Mouse (Mus musculus): ENCODE results near the gene Gon7. TPM values are rescaled to one million over a fixed set of nuclear protein-coding genes. Genes with fewer than 3 reads are reported as not detected.

Gene Gon7
- polyA plus RNA-seq, 1 experiment from 2014 or later = 13.0 TPM

DNA sequence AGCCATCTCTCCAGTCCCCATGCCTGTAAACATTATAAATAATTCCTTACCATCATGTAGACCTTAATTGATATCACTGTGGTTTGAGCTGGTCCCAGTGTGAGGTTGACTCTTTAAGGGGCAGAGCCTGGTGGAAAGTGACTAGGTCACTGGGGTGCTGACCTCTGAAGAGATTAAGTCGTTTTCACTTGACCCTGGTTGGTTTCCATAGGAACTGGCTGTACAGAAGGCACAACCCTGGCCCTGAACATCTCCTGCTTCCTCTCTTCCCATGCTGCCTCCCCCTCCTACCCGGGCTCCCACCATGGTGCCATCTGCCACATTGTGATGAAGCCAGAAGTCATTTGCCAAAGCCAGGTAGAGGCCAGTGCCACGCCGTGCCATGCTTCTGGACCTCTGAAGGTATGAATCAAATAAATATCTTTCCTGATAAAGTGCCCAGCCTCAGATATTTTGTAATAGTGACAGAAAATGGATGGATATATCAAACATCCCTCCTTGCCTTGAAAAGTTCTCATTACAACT lies 46.7 kb downstream of the Gon7 start:
- Histone ChIP-seq H3K36me3 (replicated peaks; ENCODE audit: insufficient read depth, low read length) (no peaks in the 10 kb centered on the region), H3K4me2 (ENCODE audit: low read depth, low read length) (no peak overlapping the region), H3K27ac (ENCODE audit: low read depth) (no peak overlapping the region), H3K4me3 (ENCODE audit: low read depth, low read length) (no peak overlapping the region), H3K9ac (replicated peaks) (no peak overlapping the region), H3K9me3 (ENCODE audit: low read length) (no peaks in the 10 kb centered on the region), H3K27me3 (ENCODE audit: insufficient read depth, low read length) (no peaks in the 10 kb centered on the region), H3K4me1 (ENCODE audit: insufficient read depth) (peaks cover 9% of the 10 kb centered on the region; the same call in 1 of the 2 replicates)
- DNase-seq = no peak
- ATAC-seq = no peak
- 63% methylated on average over 4 of the region's 4 CpGs for WGBS (ENCODE audit: insufficient replicate concordance)
- TF ChIP-seq EP300 (IDR thresholded peaks at IDR 0.05; ENCODE audit: low read depth) (no peak), CTCF (IDR thresholded peaks at IDR 0.05; ENCODE audit: low read depth) (no peak)

GRCm38 (mm10) chr12:102709896-102710295 lies 47.7 kb downstream of the Gon7 start:
- Histone ChIP-seq H3K27ac (ENCODE audit: low read depth) (no peak overlapping the region), H3K4me2 (ENCODE audit: low read depth, low read length) (no peak overlapping the region), H3K4me1 (ENCODE audit: insufficient read depth) (peaks cover 18% of the 10 kb centered on the region), H3K4me3 (ENCODE audit: low read depth, low read length) (no peak overlapping the region), H3K9ac (replicated peaks) (no peak overlapping the region), H3K9me3 (ENCODE audit: low read length) (no peaks in the 10 kb centered on the region), H3K27me3 (ENCODE audit: insufficient read depth, low read length) (no peaks in the 10 kb centered on the region), H3K36me3 (replicated peaks; ENCODE audit: insufficient read depth, low read length) (no peaks in the 10 kb centered on the region)
- DNase-seq (no peak), ATAC-seq (no peak)
- TF ChIP-seq EP300 (IDR thresholded peaks at IDR 0.05; ENCODE audit: low read depth) (no peak), CTCF (IDR thresholded peaks at IDR 0.05; ENCODE audit: low read depth) (no peak)
- WGBS (ENCODE audit: insufficient replicate concordance) = 79% methylated on average over 5 of the region's 5 CpGs

DNA sequence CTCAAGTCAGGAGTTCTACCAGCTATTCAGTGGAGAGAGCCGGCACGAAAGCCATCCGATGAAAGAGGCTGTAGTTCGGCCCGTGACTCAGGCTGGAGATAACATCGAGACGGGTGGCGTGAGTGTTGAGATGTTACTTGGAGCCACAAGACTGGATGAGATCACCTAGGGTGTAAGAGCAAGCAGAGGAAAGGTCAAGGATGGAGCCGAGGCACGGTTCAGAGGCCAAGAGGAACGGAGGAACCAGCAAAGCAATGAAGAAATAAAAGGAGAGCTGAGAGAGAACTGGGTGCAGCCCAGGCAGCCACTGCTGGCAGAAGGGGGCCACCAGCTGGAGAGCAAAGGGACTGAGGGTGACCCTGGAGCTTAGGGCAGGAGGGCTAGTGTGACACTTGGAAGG lies 49.4 kb downstream of the Gon7 start:
- no peak for DNase-seq
- no peak overlapping the region for H3K27ac ChIP-seq (ENCODE audit: low read depth)

GRCm38 (mm10) chr12:102706833-102707463 lies 50.7 kb downstream of the Gon7 start:
- Histone ChIP-seq H3K36me3 (replicated peaks; ENCODE audit: insufficient read depth, low read length) (no peaks in the 10 kb centered on the region), H3K4me1 (ENCODE audit: insufficient read depth) (peaks cover 31% of the 10 kb centered on the region), H3K9me3 (ENCODE audit: low read length) (no peaks in the 10 kb centered on the region), H3K4me3 (ENCODE audit: low read depth, low read length) (no peak overlapping the region), H3K4me2 (ENCODE audit: low read depth, low read length) (no peak overlapping the region), H3K27ac (ENCODE audit: low read depth) (no peak overlapping the region), H3K9ac (replicated peaks) (no peak overlapping the region), H3K27me3 (ENCODE audit: insufficient read depth, low read length) (no peaks in the 10 kb centered on the region)
- WGBS (ENCODE audit: insufficient replicate concordance) = 83% methylated on average over 10 of the region's 10 CpGs
- DNase-seq (no peak), ATAC-seq (no peak)
- TF ChIP-seq CTCF (IDR thresholded peaks at IDR 0.05; ENCODE audit: low read depth) (no peak), EP300 (IDR thresholded peaks at IDR 0.05; ENCODE audit: low read depth) (no peak)

More for the DNA sequence above, 49.4 kb downstream of the Gon7 start:
- Histone ChIP-seq H3K4me1 (ENCODE audit: insufficient read depth) (peaks cover 24% of the 10 kb centered on the region), H3K27me3 (ENCODE audit: insufficient read depth, low read length) (no peaks in the 10 kb centered on the region), H3K4me2 (ENCODE audit: low read depth, low read length) (no peak overlapping the region), H3K4me3 (ENCODE audit: low read depth, low read length) (no peak overlapping the region), H3K9ac (replicated peaks) (no peak overlapping the region), H3K36me3 (replicated peaks; ENCODE audit: insufficient read depth, low read length) (no peaks in the 10 kb centered on the region), H3K9me3 (ENCODE audit: low read length) (no peaks in the 10 kb centered on the region)
- TF ChIP-seq CTCF (IDR thresholded peaks at IDR 0.05; ENCODE audit: low read depth) = peak; percentile 39
- TF ChIP-seq EP300 (IDR thresholded peaks at IDR 0.05; ENCODE audit: low read depth) = no peak
- no peak for ATAC-seq
- 74% methylated on average over 11 of the region's 11 CpGs for WGBS (ENCODE audit: insufficient replicate concordance)

GRCm38 (mm10) chr12:102705906-102706640 lies 51.5 kb downstream of the Gon7 start:
- 78% methylated on average over 6 of the region's 6 CpGs for WGBS (ENCODE audit: insufficient replicate concordance)
- DNase-seq (no peak), ATAC-seq (no peak)
- H3K4me2 ChIP-seq (ENCODE audit: low read depth, low read length) = peak overlapping the region; percentile 99
- H3K9me3 ChIP-seq (ENCODE audit: low read length) = no peaks in the 10 kb centered on the region
- H3K4me1 ChIP-seq (ENCODE audit: insufficient read depth) = peaks cover 40% of the 10 kb centered on the region
- TF ChIP-seq EP300 (IDR thresholded peaks at IDR 0.05; ENCODE audit: low read depth) = no peak
- TF ChIP-seq CTCF (IDR thresholded peaks at IDR 0.05; ENCODE audit: low read depth) = no peak
- H3K27me3 ChIP-seq (ENCODE audit: insufficient read depth, low read length) = no peaks in the 10 kb centered on the region
- peak overlapping the region; percentile 85; the same call in 1 of the 2 replicates for H3K4me3 ChIP-seq (ENCODE audit: low read depth, low read length)
- H3K27ac ChIP-seq (ENCODE audit: low read depth) = no peak overlapping the region
- no peaks in the 10 kb centered on the region for H3K36me3 ChIP-seq (replicated peaks; ENCODE audit: insufficient read depth, low read length)
- no peak overlapping the region; the same call in 1 of the 2 replicates for H3K9ac ChIP-seq (replicated peaks)

- H3K4me3 ChIP-seq (ENCODE audit: low read depth, low read length) = peak overlapping the region; percentile 85
- peak overlapping the region; percentile 98 for H3K27ac ChIP-seq (ENCODE audit: low read depth)
- peak; percentile 92 for TF ChIP-seq CTCF (IDR thresholded peaks at IDR 0.05; ENCODE audit: low read depth)
- TF ChIP-seq EP300 (IDR thresholded peaks at IDR 0.05; ENCODE audit: low read depth) = no peak
- H3K4me1 ChIP-seq (ENCODE audit: insufficient read depth) = peaks cover 41% of the 10 kb centered on the region
- 4% methylated on average over 26 of the region's 45 CpGs for WGBS (ENCODE audit: insufficient replicate concordance)
- no peaks in the 10 kb centered on the region for H3K36me3 ChIP-seq (replicated peaks; ENCODE audit: insufficient read depth, low read length)
- peak overlapping the region; percentile 99 for H3K4me2 ChIP-seq (ENCODE audit: low read depth, low read length)
- no peaks in the 10 kb centered on the region for H3K9me3 ChIP-seq (ENCODE audit: low read length)
- H3K9ac ChIP-seq (replicated peaks) = peak overlapping the region; percentile 90
- ATAC-seq = peak; percentile 83
- no peaks in the 10 kb centered on the region for H3K27me3 ChIP-seq (ENCODE audit: insufficient read depth, low read length)
- peak; percentile 90 for DNase-seq
Measured at GRCm38 (mm10) chr12:102705216-102705871, 52.3 kb downstream of the Gon7 start.

Measured in liver, postnatal 0 days (tissue).